Mouse (Mus musculus) liver, embryonic 14.5 days (tissue): ENCODE data around the gene Ccl9. TPM values are rescaled to one million over a fixed set of nuclear protein-coding genes. Genes with fewer than 3 reads are reported as not detected.

Experiments used
- ATAC-seq: fragments of 200-750 bp; cut with Nextera tagmentation; 2 replicates; pipeline ENCODE4 v1.8.0; 2017; ENCODE audit warnings: moderate number of reproducible peaks, mild to moderate bottlenecking, moderate library complexity; ENCODE audit not compliant: insufficient read depth
- DNase-seq, 3 experiments: peaks; one replicate each; pipeline ENCODE4 v3.0.0-alpha.2; 2012 to 2013; ENCODE audit warnings: low read depth in 3 of 3, low spot score in 3 of 3
- H3K27ac ChIP-seq: fragments of 300-500 bp; sonication (generic); 2 replicates; pipeline ENCODE4 v1.5.1; 2014; ENCODE audit warnings: moderate library complexity, mild to moderate bottlenecking, control low read depth, inconsistent platforms
- H3K27me3 ChIP-seq: fragments of 300-500 bp; sonication (generic); 2 replicates; pipeline ENCODE4 v1.6.1; 2014; ENCODE audit warnings: mild to moderate bottlenecking, low read length, moderate library complexity; ENCODE audit not compliant: control insufficient read depth, insufficient read depth
- H3K36me3 ChIP-seq: fragments of 300-500 bp; sonication (generic); replicated peaks from 2 replicates; pipeline ENCODE4 v1.6.1; 2014; ENCODE audit warnings: low read depth; ENCODE audit not compliant: control insufficient read depth, insufficient read depth
- H3K4me1 ChIP-seq, 2 experiments: fragments of 200-500 bp in 1 of 2; fragments of 300-500 bp in 1 of 2; sonication (generic) in 1 of 2; replicated peaks; 2 replicates each; pipeline ENCODE4 v1.6.1; 2012 to 2014; ENCODE audit warnings: antibody characterized with exemption in 1 of 2, inconsistent platforms in 1 of 2, low read length in 1 of 2; ENCODE audit not compliant: control insufficient read depth in 2 of 2, insufficient read depth in 2 of 2
- H3K4me2 ChIP-seq: fragments of 300-500 bp; sonication (generic); 2 replicates; pipeline ENCODE4 v1.6.1; 2014; ENCODE audit warnings: low read depth, mild to moderate bottlenecking, control low read depth, moderate library complexity
- H3K4me3 ChIP-seq, 2 experiments: fragments of 200-500 bp in 1 of 2; fragments of 300-500 bp in 1 of 2; sonication (generic) in 1 of 2; 2 replicates each; pipeline ENCODE4 v1.5.1; 2012 to 2014; ENCODE audit warnings: low read depth in 2 of 2, low read length in 2 of 2, mild to moderate bottlenecking in 2 of 2, control low read depth in 1 of 2, inconsistent platforms in 1 of 2, moderate library complexity in 1 of 2; ENCODE audit not compliant: insufficient read depth in 1 of 2
- H3K9ac ChIP-seq: fragments of 300-500 bp; sonication (generic); replicated peaks from 2 replicates; pipeline ENCODE4 v1.6.1; 2014; ENCODE audit warnings: mild to moderate bottlenecking, control low read depth, moderate library complexity
- H3K9me3 ChIP-seq: fragments of 300-500 bp; sonication (generic); 2 replicates; pipeline ENCODE4 v1.6.1; 2016; ENCODE audit warnings: low read length, mixed read lengths; ENCODE audit not compliant: control insufficient read depth
- CTCF ChIP-seq: IDR thresholded peaks from 2 replicates; pipeline ENCODE4 v1.5.1; 2016; ENCODE audit warnings: antibody characterized with exemption, low read depth, control low read depth
- EP300 ChIP-seq: IDR thresholded peaks from 2 replicates; pipeline ENCODE4 v1.6.1; 2016; ENCODE audit warnings: antibody characterized with exemption, low read depth
- WGBS: fragments of 180-500 bp; shearing (Covaris S2); extraction: QIAGEN DNeasy Blood & Tissue Kit; methylation state at CpG from one replicate; pipeline ENCODE4 v1.1.7; 2014; ENCODE audit not compliant: insufficient replicate concordance; 5-methylcytosine and 5-hydroxymethylcytosine counted together
- polyA plus RNA-seq, 2 experiments: library from polyadenylated mRNA; depleted of rRNA in 1 of 2; stranded (reverse) in 1 of 2; unstranded in 1 of 2; fragments of >200 nt; fragmentation: Nextera tagmentation in 1 of 2; extraction: Ambion mirVana in 1 of 2; gene quantifications; 2 replicates each; pipeline versions ENCODE4 v1.2.1 to v1.2.3; 2012 to 2014

Ccl9 gene
- polyA plus RNA-seq, 2 experiments, result 9.7 to 35.5 TPM

- no peaks in the 10 kb centered on the region for H3K9me3 ChIP-seq
- TF ChIP-seq CTCF (no peak), EP300 (no peak)
- ATAC-seq, result no peak
These were observed 15.0 kb upstream of the Ccl9 start for GRCm38 (mm10) chr11:83593453-83593852.

GRCm38 (mm10) chr11:83592853-83593252 is 14.4 kb upstream of the Ccl9 start, which contains the start of gene Ccl6:
TSS of gene Ccl6 (minus strand) at chr11:83593087.
- TF ChIP-seq EP300 (no peak), CTCF (no peak)
- H3K36me3 ChIP-seq, result no peaks in the 10 kb centered on the region
- H3K9me3 ChIP-seq, result no peaks in the 10 kb centered on the region
- no peak within 1 kb of the TSS for H3K27ac ChIP-seq
- no peak within 1 kb of the TSS for H3K4me2 ChIP-seq
- no peak within 1 kb of the TSS for H3K4me3 ChIP-seq
- H3K4me1 ChIP-seq, result peaks cover 0 to 4% of the 10 kb centered on the region in 2 experiments; a peak in 2 of 4 replicates
- no peak within 1 kb of the TSS for H3K9ac ChIP-seq
- H3K27me3 ChIP-seq, result no peaks in the 10 kb centered on the region
- DNase-seq (no peak), ATAC-seq (no peak)
- 17% methylated on average over 2 of the region's 2 CpGs for WGBS

More at GRCm38 (mm10) chr11:83593453-83593852, 15.0 kb upstream of the Ccl9 start:
- Histone ChIP-seq H3K4me3 (no peak overlapping the region), H3K36me3 (no peaks in the 10 kb centered on the region), H3K9ac (no peak overlapping the region), H3K4me2 (no peak overlapping the region), H3K27ac (no peak overlapping the region), H3K27me3 (no peaks in the 10 kb centered on the region), H3K4me1 (peaks cover 0 to 4% of the 10 kb centered on the region in 2 experiments; a peak in 2 of 4 replicates)
- no peak for DNase-seq
- WGBS, result 55% methylated on average over 5 of the region's 5 CpGs

- Histone ChIP-seq H3K27me3 (no peaks in the 10 kb centered on the region), H3K36me3 (no peaks in the 10 kb centered on the region), H3K9me3 (no peaks in the 10 kb centered on the region), H3K4me3 (no peak overlapping the region), H3K4me2 (no peak overlapping the region), H3K27ac (no peak overlapping the region), H3K4me1 (no peaks in the 10 kb centered on the region; a peak in 1 of 4 replicates), H3K9ac (no peak overlapping the region)
- 41% methylated on average over 2 of the region's 2 CpGs for WGBS
- ATAC-seq, result no peak
- no peak for DNase-seq
- no peak for TF ChIP-seq CTCF
- TF ChIP-seq EP300, result no peak
These were observed 5.8 kb upstream of the Ccl9 start for GRCm38 (mm10) chr11:83584232-83584631.

GRCm38 (mm10) chr11:83583450-83583754 is 5.0 kb upstream of the Ccl9 start:
- Histone ChIP-seq H3K36me3 (no peaks in the 10 kb centered on the region), H3K27ac (no peak overlapping the region), H3K9me3 (no peaks in the 10 kb centered on the region), H3K9ac (no peak overlapping the region), H3K4me1 (peaks cover 0 to 4% of the 10 kb centered on the region in 2 experiments; a peak in 1 of 4 replicates), H3K4me2 (no peak overlapping the region), H3K27me3 (no peaks in the 10 kb centered on the region), H3K4me3 (no peak overlapping the region)
- ATAC-seq (no peak), DNase-seq (no peak)
- TF ChIP-seq CTCF (no peak), EP300 (no peak)

GRCm38 (mm10) chr11:83582626-83583449 is 4.4 kb upstream of the Ccl9 start:
- Histone ChIP-seq H3K9me3 (no peaks in the 10 kb centered on the region), H3K27me3 (no peaks in the 10 kb centered on the region), H3K4me3 (no peak overlapping the region), H3K27ac (no peak overlapping the region), H3K4me2 (no peak overlapping the region), H3K36me3 (no peaks in the 10 kb centered on the region), H3K9ac (no peak overlapping the region), H3K4me1 (peaks cover 0 to 4% of the 10 kb centered on the region in 2 experiments; a peak in 1 of 4 replicates)
- TF ChIP-seq CTCF (no peak), EP300 (no peak)
- DNase-seq, result no peak
- WGBS, result 59% methylated on average over 4 of the region's 4 CpGs
- no peak for ATAC-seq
